Mouse (Mus musculus) limb, embryonic 14.5 days (tissue): ENCODE data around the gene Ears2. TPM values are rescaled to one million over a fixed set of nuclear protein-coding genes. Genes with fewer than 3 reads are reported as not detected.

ENCODE experiments used
- ATAC-seq: fragments of 200-750 bp; cut with Nextera tagmentation; 2 replicates; pipeline ENCODE4 v1.8.0; 2017; ENCODE audit warnings: low read depth, moderate number of reproducible peaks, moderate TSS enrichment; ENCODE audit not compliant: low FRiP score
- DNase-seq: peaks from one replicate; pipeline ENCODE4 v3.0.0-alpha.2; 2015; ENCODE audit warnings: low spot score
- H3K27ac ChIP-seq: fragments of 300-500 bp; sonication (generic); replicated peaks from 2 replicates; pipeline ENCODE4 v1.5.1; 2014; ENCODE audit warnings: low read depth, mild to moderate bottlenecking, low read length, moderate library complexity, mixed read lengths
- H3K27me3 ChIP-seq: fragments of 300-500 bp; sonication (generic); 2 replicates; pipeline ENCODE4 v1.6.1; 2014; ENCODE audit warnings: low read length, mixed read lengths; ENCODE audit not compliant: control insufficient read depth, insufficient read depth
- H3K36me3 ChIP-seq: fragments of 300-500 bp; sonication (generic); 2 replicates; pipeline ENCODE4 v1.6.1; 2014; ENCODE audit warnings: mild to moderate bottlenecking, low read length, moderate library complexity, mixed read lengths; ENCODE audit not compliant: control insufficient read depth, insufficient read depth
- H3K4me1 ChIP-seq: fragments of 300-500 bp; sonication (generic); 2 replicates; pipeline ENCODE4 v1.6.1; 2014; ENCODE audit warnings: antibody characterized with exemption, low read length, mixed read lengths; ENCODE audit not compliant: control insufficient read depth, insufficient read depth
- H3K4me2 ChIP-seq: fragments of 300-500 bp; sonication (generic); replicated peaks from 2 replicates; pipeline ENCODE4 v1.6.1; 2014; ENCODE audit warnings: low read depth, mild to moderate bottlenecking, low read length, moderate library complexity; ENCODE audit not compliant: severe bottlenecking
- H3K4me3 ChIP-seq: fragments of 300-500 bp; sonication (generic); replicated peaks from 2 replicates; pipeline ENCODE4 v1.5.1; 2014; ENCODE audit warnings: low read length
- H3K9ac ChIP-seq: fragments of 300-500 bp; sonication (generic); 2 replicates; pipeline ENCODE4 v1.6.1; 2014; ENCODE audit warnings: mild to moderate bottlenecking, low read depth, low read length, moderate library complexity; ENCODE audit not compliant: severe bottlenecking
- H3K9me3 ChIP-seq: fragments of 300-500 bp; sonication (generic); 2 replicates; pipeline ENCODE4 v1.6.1; 2016; ENCODE audit warnings: low read length; ENCODE audit not compliant: control insufficient read depth
- POLR2A ChIP-seq: fragments of 200-500 bp; IDR thresholded peaks from 2 replicates; pipeline ENCODE4 v1.8.0; 2012; ENCODE audit warnings: inconsistent platforms, mild to moderate bottlenecking, moderate library complexity, borderline replicate concordance; ENCODE audit not compliant: insufficient read depth, insufficient read length; ENCODE audit errors: extremely low read depth
- WGBS: fragments of 180-500 bp; shearing (Covaris S2); extraction: QIAGEN DNeasy Blood & Tissue Kit; methylation state at CpG from one replicate; pipeline ENCODE4 v1.1.7; 2014; 5-methylcytosine and 5-hydroxymethylcytosine counted together
- polyA plus RNA-seq, 2 experiments: library from polyadenylated mRNA; depleted of rRNA in 1 of 2; stranded (reverse) in 1 of 2; unstranded in 1 of 2; fragments of >200 nt; fragmentation: Nextera tagmentation in 1 of 2; extraction: Ambion mirVana in 1 of 2; gene quantifications; 2 replicates each; pipeline versions ENCODE4 v1.2.1 to v1.2.3; 2012 to 2014

The Ears2 gene
- polyA plus RNA-seq, 2 experiments = 12.7 to 16.8 TPM

GRCm38 (mm10) chr7:122098009-122098408 lies 30.9 kb upstream of the Ears2 start:
- H3K4me2 ChIP-seq = no peak overlapping the region
- H3K36me3 ChIP-seq = peaks cover 42% of the 10 kb centered on the region
- no peak overlapping the region for H3K27ac ChIP-seq
- no peak overlapping the region for H3K9ac ChIP-seq
- H3K27me3 ChIP-seq = no peaks in the 10 kb centered on the region
- 93% methylated on average over 3 of the region's 3 CpGs for WGBS
- no peaks in the 10 kb centered on the region for H3K9me3 ChIP-seq
- peaks cover 8% of the 10 kb centered on the region for H3K4me1 ChIP-seq
- TF ChIP-seq POLR2A = no peak
- DNase-seq (no peak), ATAC-seq (no peak)
- H3K4me3 ChIP-seq = no peak overlapping the region

- TF ChIP-seq POLR2A = no peak
- DNase-seq (no peak), ATAC-seq (no peak)
- no peak overlapping the region for H3K4me3 ChIP-seq
- no peaks in the 10 kb centered on the region for H3K9me3 ChIP-seq
- 0 out of 2 replicates have a peak, but pooled peaks cover 2% of the 10 kb centered on the region for H3K4me1 ChIP-seq
- H3K27me3 ChIP-seq = no peaks in the 10 kb centered on the region
- WGBS = 95% methylated on average over 2 of the region's 2 CpGs
- H3K4me2 ChIP-seq = no peak overlapping the region
- H3K36me3 ChIP-seq = peaks cover 74% of the 10 kb centered on the region
- H3K9ac ChIP-seq = no peak overlapping the region
- H3K27ac ChIP-seq = no peak overlapping the region
Measured at GRCm38 (mm10) chr7:122094564-122095330, 27.7 kb upstream of the Ears2 start.

GRCm38 (mm10) chr7:122087195-122087982 lies 20.3 kb upstream of the Ears2 start:
- ATAC-seq (no peak), DNase-seq (no peak)
- Histone ChIP-seq H3K9ac (no peak overlapping the region), H3K27me3 (no peaks in the 10 kb centered on the region), H3K27ac (no peak overlapping the region), H3K36me3 (peaks cover 81% of the 10 kb centered on the region), H3K4me3 (no peak overlapping the region), H3K4me2 (no peak overlapping the region), H3K4me1 (no peaks in the 10 kb centered on the region), H3K9me3 (no peaks in the 10 kb centered on the region)
- WGBS = 92% methylated on average over 11 of the region's 11 CpGs
- no peak for TF ChIP-seq POLR2A

- Histone ChIP-seq H3K9me3 (no peaks in the 10 kb centered on the region), H3K9ac (no peak overlapping the region), H3K4me1 (no peaks in the 10 kb centered on the region), H3K27me3 (no peaks in the 10 kb centered on the region), H3K4me3 (no peak overlapping the region), H3K36me3 (peaks cover 79% of the 10 kb centered on the region), H3K4me2 (no peak overlapping the region), H3K27ac (no peak overlapping the region)
- no peak for ATAC-seq
- 89% methylated on average over 1 of the region's 1 CpGs for WGBS
- TF ChIP-seq POLR2A = no peak
- DNase-seq = no peak
Measured at GRCm38 (mm10) chr7:122081071-122081470, 14.0 kb upstream of the Ears2 start.

GRCm38 (mm10) chr7:122079798-122080554 lies 12.9 kb upstream of the Ears2 start:
- WGBS = 94% methylated on average over 8 of the region's 8 CpGs
- Histone ChIP-seq H3K36me3 (peaks cover 86% of the 10 kb centered on the region), H3K27me3 (no peaks in the 10 kb centered on the region), H3K4me2 (no peak overlapping the region), H3K9ac (no peak overlapping the region), H3K9me3 (no peaks in the 10 kb centered on the region), H3K4me3 (no peak overlapping the region), H3K27ac (no peak overlapping the region), H3K4me1 (no peaks in the 10 kb centered on the region)
- TF ChIP-seq POLR2A = no peak
- DNase-seq = no peak
- no peak for ATAC-seq
